Mouse (Mus musculus) bone marrow, adult 2 months (tissue): ENCODE measurements around the gene Scrg1.

Source experiments
- CTCF ChIP-seq: fragments of 200-500 bp; IDR thresholded peaks from 2 replicates; pipeline ENCODE4 v1.5.1; 2011; ENCODE audit warnings: low read length, control low read depth; ENCODE audit not compliant: control insufficient read depth, insufficient read depth
- POLR2A ChIP-seq: fragments of 200-500 bp; IDR thresholded peaks from 2 replicates; pipeline ENCODE4 v1.6.1; 2011; ENCODE audit warnings: low read depth, mild to moderate bottlenecking, control low read depth, low read length, borderline replicate concordance; ENCODE audit not compliant: control insufficient read depth

GRCm38 (mm10) chr8:57487441-57488155, 31.9 kb downstream of the Scrg1 start, which contains the start of gene Sap30:
- no peak; the same call in 1 of the 2 replicates for TF ChIP-seq CTCF
- peak; percentile 78 for TF ChIP-seq POLR2A
